Mouse (Mus musculus): Measurements from ENCODE around the gene Eya4.

The Eya4 gene

GRCm38 (mm10) chr10:23233425-23233824 is 117.2 kb downstream of the Eya4 start:
- DNase-seq (ENCODE audit: low read depth in 1 of 2, low spot score in 2 of 2): no peak

DNA sequence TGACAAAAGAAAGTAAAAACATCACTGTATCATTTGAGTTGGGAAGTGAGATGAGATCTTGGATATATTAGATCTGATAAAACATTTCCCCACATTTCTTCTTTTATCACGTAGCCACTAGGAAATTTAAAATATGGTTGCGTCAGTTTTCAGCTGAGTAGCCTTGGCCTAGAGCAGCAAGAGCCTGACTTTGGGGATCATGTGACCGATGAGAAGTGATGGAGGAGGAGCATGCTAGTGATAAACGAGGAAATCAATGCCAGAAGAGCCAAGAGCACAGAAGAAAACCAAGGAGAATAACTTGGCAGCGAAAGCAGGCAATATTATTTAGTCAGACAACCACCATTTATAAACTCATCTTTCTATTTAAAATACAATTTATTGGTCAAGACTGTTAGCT is 119.7 kb downstream of the Eya4 start:
- no peak for DNase-seq (ENCODE audit: low read depth in 1 of 2, low spot score in 2 of 2)

DNA sequence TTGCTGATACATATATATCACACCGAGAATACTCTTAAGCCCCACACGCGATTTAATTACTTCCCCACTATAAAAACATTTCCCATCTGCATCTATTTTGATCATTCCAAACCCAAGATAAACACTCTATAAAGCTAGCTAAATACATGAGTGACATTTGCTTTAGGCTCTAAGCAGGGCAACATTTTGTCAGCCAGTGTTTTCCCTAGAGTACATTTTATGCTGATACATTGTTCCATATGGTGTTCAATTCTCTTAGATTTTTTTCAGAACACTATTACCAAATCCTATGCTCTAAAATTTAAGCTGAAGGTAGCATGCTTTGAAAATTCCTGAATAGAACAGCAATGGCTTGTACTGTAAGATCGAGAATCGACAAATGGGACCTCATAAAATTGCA is 127.2 kb downstream of the Eya4 start:
- DNase-seq (ENCODE audit: low read depth in 1 of 2, low spot score in 2 of 2): no peak

DNA sequence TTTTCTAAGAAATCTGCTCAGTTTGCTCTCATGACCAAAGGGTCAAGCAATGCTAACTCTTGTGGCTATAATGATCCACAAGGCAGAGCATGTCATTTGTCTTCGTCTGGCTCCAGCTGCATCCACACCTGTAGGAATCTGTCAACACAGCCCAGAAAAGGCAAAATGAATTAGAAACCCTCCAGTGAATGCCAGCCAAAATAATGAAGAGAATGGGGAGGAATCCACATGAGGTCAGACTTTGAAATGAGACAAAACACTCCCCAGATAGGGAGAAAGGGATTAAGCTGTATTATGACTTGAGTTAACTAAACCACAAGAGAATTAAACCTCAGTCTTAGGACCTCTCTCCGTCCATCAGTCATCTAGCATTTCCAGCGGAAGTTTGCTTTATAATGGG is 130.2 kb downstream of the Eya4 start:
- no peak for DNase-seq (ENCODE audit: low read depth in 1 of 2, low spot score in 2 of 2)

GRCm38 (mm10) chr10:23216815-23217214 is 133.8 kb downstream of the Eya4 start:
- no peak for DNase-seq (ENCODE audit: low read depth in 1 of 2, low spot score in 2 of 2)

GRCm38 (mm10) chr10:23211381-23211780 is 139.2 kb downstream of the Eya4 start:
- DNase-seq (ENCODE audit: low read depth in 1 of 2, low spot score in 2 of 2): no peak

DNA sequence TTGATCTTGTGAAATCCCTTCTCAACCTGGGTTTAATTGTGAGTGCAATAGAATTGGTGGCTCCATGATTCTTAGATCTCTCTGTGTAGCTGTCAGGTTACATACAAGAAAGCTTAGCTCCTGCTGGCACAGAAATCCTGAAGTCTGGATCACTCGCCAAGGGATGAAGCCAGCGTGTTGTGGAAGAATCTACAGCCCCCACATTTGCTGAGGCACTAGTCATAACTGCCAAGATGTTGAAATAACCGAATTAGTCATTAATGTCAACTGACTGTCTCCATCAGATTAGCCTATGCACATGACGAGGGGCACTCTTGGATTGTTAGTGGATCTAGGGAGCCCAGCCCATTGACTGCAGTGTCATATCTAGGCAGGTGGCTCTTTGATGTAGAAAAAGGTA is 146.7 kb downstream of the Eya4 start:
- no peak for DNase-seq (ENCODE audit: low read depth in 1 of 2, low spot score in 2 of 2)

DNA sequence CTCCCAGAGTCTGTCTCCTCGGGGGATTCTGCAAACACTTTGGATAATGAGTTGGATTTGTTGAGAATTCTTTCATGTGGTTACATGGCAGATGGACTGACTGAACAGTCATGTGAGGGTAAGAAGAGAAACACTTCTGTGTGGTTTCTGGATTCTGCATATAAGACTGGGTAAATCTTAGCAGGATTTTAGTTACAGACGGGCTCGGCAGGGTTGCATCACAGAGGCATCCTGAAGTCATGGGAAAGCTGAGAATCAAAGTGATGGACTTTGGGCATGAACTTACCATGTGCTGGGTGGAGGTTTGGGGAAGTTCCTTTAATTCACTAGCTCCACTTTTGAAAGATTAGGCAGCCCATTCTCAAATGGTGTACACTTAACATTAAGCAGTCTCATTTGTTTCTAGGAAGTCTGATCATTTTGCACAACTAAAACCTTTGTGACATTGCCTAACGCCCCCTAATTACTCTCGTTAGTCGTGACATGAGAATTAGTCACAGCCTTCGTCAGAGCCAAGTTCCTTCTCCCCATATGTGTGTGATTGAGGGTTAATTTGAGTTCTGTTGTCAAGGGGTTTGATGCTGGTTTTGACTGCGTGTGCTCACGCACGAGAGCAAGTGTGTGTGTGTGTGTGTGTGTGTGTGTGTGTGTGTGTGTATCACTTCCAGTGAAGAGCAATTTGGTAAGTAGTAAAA is 147.3 kb downstream of the Eya4 start:
- no peak for DNase-seq (ENCODE audit: low read depth in 1 of 2, low spot score in 2 of 2)

DNA sequence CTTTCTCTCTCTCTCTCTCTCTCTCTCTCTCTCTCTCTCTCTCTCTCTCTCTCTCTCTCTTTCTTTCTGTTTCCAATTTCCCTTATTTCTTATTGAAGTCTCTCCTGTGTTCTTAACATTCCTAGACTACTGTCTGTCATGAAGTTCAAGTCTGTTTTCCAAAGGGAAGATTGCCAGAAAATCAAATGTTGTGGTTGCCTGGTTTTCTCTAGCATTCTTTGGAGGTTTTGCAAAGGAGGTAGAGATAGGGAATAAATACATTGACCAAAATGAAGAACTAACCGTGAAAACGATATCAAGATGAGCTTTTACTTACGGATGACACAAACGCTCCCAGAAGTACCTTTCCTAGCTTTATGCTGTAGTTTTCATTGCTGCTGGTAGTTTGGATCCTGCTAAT is 148.0 kb downstream of the Eya4 start:
- no peak for DNase-seq (ENCODE audit: low read depth in 1 of 2, low spot score in 2 of 2)

DNA sequence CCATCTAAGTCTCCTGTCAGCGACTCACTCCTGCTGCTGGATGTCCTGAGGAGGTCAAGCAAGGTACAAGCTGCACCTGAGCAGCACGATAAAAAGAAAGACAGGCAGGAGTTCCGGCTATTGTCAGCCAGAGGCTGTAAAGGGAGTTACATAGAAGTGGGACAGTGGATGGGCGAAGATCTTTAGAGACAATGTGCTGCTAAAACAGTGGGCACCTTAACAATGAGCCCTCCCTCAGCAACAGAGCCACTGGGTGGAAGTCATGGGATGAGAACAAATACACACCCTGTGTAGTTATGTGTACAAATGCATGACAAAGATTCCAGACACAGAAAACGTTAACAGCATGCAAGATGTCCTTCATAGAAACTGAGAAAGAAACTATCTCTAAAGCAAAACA is 152.3 kb downstream of the Eya4 start:
- no peak for DNase-seq (ENCODE audit: low read depth in 1 of 2, low spot score in 2 of 2)

- no peak for DNase-seq (ENCODE audit: low read depth in 1 of 2, low spot score in 2 of 2)
Measured at GRCm38 (mm10) chr10:23196336-23196735, 154.2 kb downstream of the Eya4 start.

DNA sequence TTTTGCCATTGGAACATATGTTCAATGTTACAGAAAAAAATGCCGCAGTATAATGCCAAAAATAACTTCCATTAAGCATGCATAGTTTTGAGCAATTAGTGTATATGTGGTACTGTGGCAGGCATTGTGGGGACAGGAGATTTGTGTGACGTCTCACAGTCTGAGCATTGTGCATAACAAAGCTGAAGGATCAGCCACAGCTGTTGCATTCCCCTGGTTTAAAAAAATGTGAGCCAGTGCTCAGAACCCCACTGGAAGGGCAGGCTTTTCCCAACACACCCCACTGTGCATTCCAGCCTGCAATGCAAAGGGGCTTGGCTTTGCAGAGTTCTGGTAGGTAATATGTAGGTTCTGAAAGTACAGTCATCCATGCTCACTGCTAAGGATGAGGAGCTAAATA is 155.2 kb downstream of the Eya4 start:
- DNase-seq (ENCODE audit: low read depth in 1 of 2, low spot score in 2 of 2): no peak

- DNase-seq (ENCODE audit: low read depth in 1 of 2, low spot score in 2 of 2): no peak
Measured at GRCm38 (mm10) chr10:23189836-23190235, 160.8 kb downstream of the Eya4 start.

- no peak for DNase-seq (ENCODE audit: low read depth in 1 of 2, low spot score in 2 of 2)
Measured at GRCm38 (mm10) chr10:23185391-23185790, 165.2 kb downstream of the Eya4 start.

- no peak for DNase-seq (ENCODE audit: low read depth in 1 of 2, low spot score in 2 of 2)
Measured at GRCm38 (mm10) chr10:23181572-23182493, 168.8 kb downstream of the Eya4 start.

- DNase-seq (ENCODE audit: low read depth in 1 of 2, low spot score in 2 of 2): no peak
Measured at GRCm38 (mm10) chr10:23179285-23179684, 171.3 kb downstream of the Eya4 start.

DNA sequence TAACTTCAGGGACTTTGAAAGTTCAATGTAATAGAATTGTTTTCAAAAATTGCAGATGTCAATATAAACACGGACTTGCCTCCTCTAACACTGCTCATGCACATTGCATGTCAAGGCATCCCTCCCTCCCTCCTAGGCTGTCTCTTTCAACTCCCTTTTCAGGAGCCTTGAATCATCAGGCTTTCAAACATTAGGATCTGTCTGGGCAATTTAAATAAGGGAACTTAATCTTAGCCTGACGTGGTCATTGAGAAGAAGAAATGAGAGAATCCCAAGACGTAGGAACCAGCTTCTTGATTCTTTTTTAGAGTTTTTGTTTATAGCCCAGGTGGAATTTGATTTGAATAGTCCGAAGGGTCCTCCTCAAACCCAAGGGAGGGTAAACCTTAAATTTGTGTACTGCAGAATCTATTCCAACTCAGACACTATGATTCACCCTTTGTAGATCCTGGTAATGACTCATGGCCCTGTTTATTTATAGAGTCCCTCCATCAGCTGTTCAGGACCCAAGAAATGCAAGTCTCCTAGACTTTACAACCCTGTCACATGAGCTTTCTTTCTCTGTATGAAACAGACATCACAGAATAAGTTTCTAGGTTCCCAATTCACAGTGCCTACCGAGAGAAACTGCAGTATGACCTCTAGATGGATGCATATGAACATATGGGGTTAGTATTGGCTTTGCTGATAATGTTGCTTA is 173.1 kb downstream of the Eya4 start:
- no peak for DNase-seq (ENCODE audit: low read depth in 1 of 2, low spot score in 2 of 2)

GRCm38 (mm10) chr10:23176666-23177346 is 173.8 kb downstream of the Eya4 start:
- no peak for DNase-seq (ENCODE audit: low read depth in 1 of 2, low spot score in 2 of 2)

GRCm38 (mm10) chr10:23171541-23171940 is 179.0 kb downstream of the Eya4 start:
- no peak for DNase-seq (ENCODE audit: low read depth in 1 of 2, low spot score in 2 of 2)

- no peak for DNase-seq (ENCODE audit: low read depth in 1 of 2, low spot score in 2 of 2)
Measured at GRCm38 (mm10) chr10:23165089-23165642, 185.4 kb downstream of the Eya4 start.

DNA sequence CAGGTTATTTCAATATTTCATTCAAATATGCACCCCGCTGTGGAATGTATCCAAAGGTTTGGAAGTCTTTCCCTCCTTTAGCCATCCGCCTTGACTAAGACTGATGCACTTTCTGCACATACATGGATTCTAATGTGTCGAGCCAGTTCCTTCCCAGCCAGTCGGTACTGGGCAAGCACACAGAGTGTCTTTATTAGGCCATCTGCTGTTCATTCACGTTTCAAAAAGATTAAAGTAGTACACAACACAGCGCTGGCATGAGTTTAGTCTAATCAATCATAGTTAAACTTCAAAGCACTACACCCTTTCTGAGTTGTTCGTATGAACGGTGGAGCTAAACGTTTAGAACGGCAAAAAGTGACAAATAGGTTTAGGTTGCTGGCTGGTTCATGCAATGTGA is 190.7 kb downstream of the Eya4 start:
- DNase-seq (ENCODE audit: low read depth in 1 of 2, low spot score in 2 of 2): no peak

All from monocyte, adult 2 months (primary cell).